Mouse (Mus musculus): ENCODE data around the gene Bcl2l12. TPM values are rescaled to one million over a fixed set of nuclear protein-coding genes. Genes with fewer than 3 reads are reported as not detected.

Bcl2l12 gene
- polyA plus RNA-seq, 1 experiment: 85.4 TPM

DNA sequence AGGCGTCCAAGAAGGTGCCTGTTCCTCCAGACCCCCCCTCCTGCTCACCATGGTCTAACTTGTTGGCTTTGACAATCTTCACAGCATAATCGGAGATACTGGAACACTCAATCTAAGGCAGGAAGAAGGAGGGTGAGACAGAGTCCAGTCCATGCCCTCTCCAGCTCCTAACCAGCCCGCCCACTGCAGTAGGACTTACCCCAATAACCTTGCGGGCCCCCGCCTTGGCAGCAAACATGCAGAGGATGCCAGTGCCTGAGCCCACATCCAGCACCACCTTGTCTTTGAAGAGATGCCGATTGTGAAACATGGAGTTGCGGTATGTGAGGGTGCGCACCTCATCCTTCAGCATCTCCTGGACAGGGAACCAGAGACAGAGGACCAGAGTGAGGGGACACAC is 17.0 kb downstream of the Bcl2l12 start:
- H3K4me1 ChIP-seq (ENCODE audit: control insufficient read depth, insufficient read depth, low read length): peaks cover 3% of the 10 kb centered on the region
- no peaks in the 10 kb centered on the region for H3K36me3 ChIP-seq (ENCODE audit: control insufficient read depth, insufficient read depth, low read length)
- no peak overlapping the region for H3K27ac ChIP-seq (ENCODE audit: control insufficient read depth, insufficient read depth, low read depth, low read length)
- TF ChIP-seq CTCF (IDR thresholded peaks at IDR 0.05; ENCODE audit: control insufficient read depth, insufficient read depth, insufficient replicate concordance, low read depth, low read length) (no peak), POLR2A (IDR thresholded peaks at IDR 0.05; ENCODE audit: control insufficient read depth, low read depth, low read length) (no peak)
- H3K4me3 ChIP-seq (ENCODE audit: control insufficient read depth, low read depth, low read length): no peak overlapping the region
- H3K27me3 ChIP-seq (ENCODE audit: control insufficient read depth, insufficient read depth, low read length): no peaks in the 10 kb centered on the region

DNA sequence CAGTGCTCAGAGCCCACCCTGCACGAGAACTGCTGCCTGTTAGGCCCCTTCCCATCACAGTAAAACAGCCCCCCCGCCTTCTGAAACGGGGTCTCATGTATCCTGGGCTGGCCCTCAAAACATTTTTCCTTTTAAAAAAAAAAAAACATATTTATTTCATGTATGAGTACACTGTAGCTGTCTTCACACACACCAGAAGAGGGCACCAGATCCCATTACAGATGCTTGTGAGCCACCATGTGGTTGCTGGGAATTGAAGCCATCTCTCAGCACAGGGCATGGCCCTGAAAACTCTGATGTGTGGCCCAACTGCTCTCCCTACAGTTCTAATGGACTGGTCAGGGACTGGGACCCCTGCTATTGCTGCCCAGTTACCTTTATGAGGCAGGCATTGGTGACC is 20.2 kb downstream of the Bcl2l12 start:
- TF ChIP-seq POLR2A (IDR thresholded peaks at IDR 0.05; ENCODE audit: control insufficient read depth, low read depth, low read length): no peak
- no peak for TF ChIP-seq CTCF (IDR thresholded peaks at IDR 0.05; ENCODE audit: control insufficient read depth, insufficient read depth, insufficient replicate concordance, low read depth, low read length)
- Histone ChIP-seq H3K27me3 (ENCODE audit: control insufficient read depth, insufficient read depth, low read length) (no peaks in the 10 kb centered on the region), H3K4me1 (ENCODE audit: control insufficient read depth, insufficient read depth, low read length) (peaks cover 17% of the 10 kb centered on the region), H3K36me3 (ENCODE audit: control insufficient read depth, insufficient read depth, low read length) (no peaks in the 10 kb centered on the region), H3K27ac (ENCODE audit: control insufficient read depth, insufficient read depth, low read depth, low read length) (no peak overlapping the region), H3K4me3 (ENCODE audit: control insufficient read depth, low read depth, low read length) (no peak overlapping the region)

DNA sequence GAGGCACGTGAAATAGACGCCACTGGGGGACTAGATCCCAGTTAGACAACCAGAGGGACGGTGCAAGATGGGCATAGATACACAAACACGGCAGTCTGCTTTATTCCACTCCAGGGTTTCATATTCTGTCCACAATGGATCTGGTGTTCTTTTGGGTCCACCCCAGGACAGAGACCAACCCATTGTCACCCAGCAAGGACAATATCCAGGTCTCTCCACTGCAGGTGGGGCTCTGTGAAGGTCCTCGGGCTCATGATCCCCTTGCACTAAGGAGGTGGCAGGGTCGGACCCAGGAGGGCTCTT is 23.4 kb downstream of the Bcl2l12 start:
- no peak for TF ChIP-seq CTCF (IDR thresholded peaks at IDR 0.05; ENCODE audit: control insufficient read depth, insufficient read depth, insufficient replicate concordance, low read depth, low read length)
- TF ChIP-seq POLR2A (IDR thresholded peaks at IDR 0.05; ENCODE audit: control insufficient read depth, low read depth, low read length): no peak
- peaks cover 34% of the 10 kb centered on the region for H3K4me1 ChIP-seq (ENCODE audit: control insufficient read depth, insufficient read depth, low read length)
- H3K27ac ChIP-seq (ENCODE audit: control insufficient read depth, insufficient read depth, low read depth, low read length): peak overlapping the region; percentile 37; the same call in 1 of the 2 replicates
- no peak overlapping the region for H3K4me3 ChIP-seq (ENCODE audit: control insufficient read depth, low read depth, low read length)
- no peaks in the 10 kb centered on the region for H3K27me3 ChIP-seq (ENCODE audit: control insufficient read depth, insufficient read depth, low read length)
- no peaks in the 10 kb centered on the region; the same call in 1 of the 2 replicates for H3K36me3 ChIP-seq (ENCODE audit: control insufficient read depth, insufficient read depth, low read length)

DNA sequence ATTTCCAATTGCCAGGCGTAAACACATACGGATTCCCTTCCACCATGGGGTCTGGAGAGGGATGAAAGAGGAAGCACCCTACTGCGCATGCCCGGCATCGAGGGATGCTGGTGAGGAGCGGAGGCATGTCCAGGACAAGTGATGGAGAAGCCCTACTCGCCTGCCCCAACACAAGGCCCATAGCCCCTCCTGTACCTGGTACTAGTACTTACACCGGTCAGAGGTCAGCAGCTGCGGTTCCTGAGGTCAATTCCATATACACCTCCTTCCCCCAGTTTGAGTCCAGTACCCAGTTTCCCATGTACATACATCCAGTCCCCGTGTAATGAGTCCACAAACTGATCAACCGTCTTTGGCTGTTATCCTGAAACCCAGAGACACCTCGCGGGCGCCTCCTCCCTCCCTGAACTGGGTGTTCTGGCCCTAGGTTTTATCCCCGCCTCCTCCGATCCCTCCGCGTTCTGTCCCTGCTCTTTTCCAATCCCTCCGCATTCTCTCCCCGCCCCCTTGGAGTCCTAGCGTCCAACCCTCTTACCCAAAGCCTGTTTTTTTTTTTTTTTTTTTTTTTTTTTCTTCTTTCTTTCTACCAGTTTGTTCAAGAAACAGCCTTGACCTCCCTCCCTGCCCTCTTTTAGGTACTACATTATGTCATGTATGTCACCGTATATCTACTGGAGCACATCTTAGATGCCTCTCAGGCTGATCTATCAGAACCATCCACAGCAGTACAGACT is 24.0 kb downstream of the Bcl2l12 start, which contains the start of gene Cpt1c:
Gene Cpt1c, minus strand, starts transcription at position 469 of the 734 bp plus-strand sequence.
- peak within 1 kb of the TSS; percentile 93 for H3K27ac ChIP-seq (ENCODE audit: control insufficient read depth, insufficient read depth, low read depth, low read length)
- H3K4me1 ChIP-seq (ENCODE audit: control insufficient read depth, insufficient read depth, low read length): peaks cover 34% of the 10 kb centered on the region
- H3K36me3 ChIP-seq (ENCODE audit: control insufficient read depth, insufficient read depth, low read length): no peaks in the 10 kb centered on the region; the same call in 1 of the 2 replicates
- TF ChIP-seq CTCF (IDR thresholded peaks at IDR 0.05; ENCODE audit: control insufficient read depth, insufficient read depth, insufficient replicate concordance, low read depth, low read length) (no peak), POLR2A (IDR thresholded peaks at IDR 0.05; ENCODE audit: control insufficient read depth, low read depth, low read length) (peak; percentile 53; the same call in 1 of the 2 replicates)
- peak within 1 kb of the TSS; percentile 84 for H3K4me3 ChIP-seq (ENCODE audit: control insufficient read depth, low read depth, low read length)
- H3K27me3 ChIP-seq (ENCODE audit: control insufficient read depth, insufficient read depth, low read length): no peaks in the 10 kb centered on the region

DNA sequence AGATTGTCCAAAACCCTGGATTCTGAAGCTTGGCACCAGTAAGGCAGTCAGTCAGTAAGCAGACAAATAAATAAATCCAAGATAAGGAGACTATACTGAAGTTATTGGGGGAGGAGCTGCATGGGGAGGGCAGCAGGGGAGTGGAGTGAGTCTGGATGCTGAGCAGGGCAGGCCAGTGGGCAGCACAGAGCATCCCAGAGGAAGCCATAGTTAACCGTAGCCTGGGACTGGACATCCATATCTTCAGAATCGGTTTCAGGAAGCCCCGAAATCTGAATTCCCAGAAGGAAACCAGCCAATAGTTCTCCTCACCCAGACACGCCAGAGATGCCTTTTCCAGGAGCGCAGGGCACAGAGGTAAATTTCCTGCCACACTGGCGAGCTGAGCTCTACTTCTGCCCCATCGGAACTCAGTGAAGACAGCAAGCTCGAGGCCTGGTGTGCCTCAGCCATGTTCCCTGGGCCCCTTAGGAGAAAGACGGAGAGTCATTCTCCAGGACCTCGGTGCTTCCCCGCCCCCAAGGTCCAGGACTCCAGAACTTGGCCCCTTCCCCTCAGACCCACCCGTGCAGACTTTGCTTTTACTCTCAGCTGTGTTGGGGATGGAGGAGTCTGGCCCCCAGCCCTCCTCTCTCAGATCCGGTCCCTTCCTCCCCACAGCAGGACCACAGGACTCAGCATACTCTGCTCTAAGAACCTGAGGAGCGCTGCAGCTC is 24.9 kb downstream of the Bcl2l12 start:
- H3K4me1 ChIP-seq (ENCODE audit: control insufficient read depth, insufficient read depth, low read length): peaks cover 34% of the 10 kb centered on the region
- H3K27me3 ChIP-seq (ENCODE audit: control insufficient read depth, insufficient read depth, low read length): no peaks in the 10 kb centered on the region
- no peak for TF ChIP-seq POLR2A (IDR thresholded peaks at IDR 0.05; ENCODE audit: control insufficient read depth, low read depth, low read length)
- no peak for TF ChIP-seq CTCF (IDR thresholded peaks at IDR 0.05; ENCODE audit: control insufficient read depth, insufficient read depth, insufficient replicate concordance, low read depth, low read length)
- peak overlapping the region; percentile 84 for H3K4me3 ChIP-seq (ENCODE audit: control insufficient read depth, low read depth, low read length)
- no peak overlapping the region for H3K27ac ChIP-seq (ENCODE audit: control insufficient read depth, insufficient read depth, low read depth, low read length)
- H3K36me3 ChIP-seq (ENCODE audit: control insufficient read depth, insufficient read depth, low read length): no peaks in the 10 kb centered on the region; the same call in 1 of the 2 replicates

DNA sequence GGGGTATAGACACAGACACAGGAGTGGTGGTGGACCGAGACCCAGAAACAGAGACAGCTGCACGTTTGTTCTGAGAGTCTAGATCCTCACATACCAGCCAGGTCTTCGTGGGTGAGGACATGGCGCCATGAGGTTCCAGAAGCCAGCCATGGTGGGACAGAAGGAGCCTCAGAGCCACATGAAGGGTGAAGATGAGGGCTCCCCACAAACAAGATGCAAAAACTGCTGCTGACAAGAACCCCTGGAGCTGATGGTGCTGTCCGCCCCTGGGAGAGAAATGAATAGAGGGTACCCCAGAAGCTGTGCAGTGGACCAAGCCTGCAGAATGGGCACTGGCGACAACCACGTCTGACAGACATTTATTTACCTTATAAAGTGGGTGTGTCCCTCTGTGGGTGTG is 27.4 kb downstream of the Bcl2l12 start:
- Histone ChIP-seq H3K4me1 (ENCODE audit: control insufficient read depth, insufficient read depth, low read length) (peaks cover 34% of the 10 kb centered on the region), H3K4me3 (ENCODE audit: control insufficient read depth, low read depth, low read length) (no peak overlapping the region), H3K27ac (ENCODE audit: control insufficient read depth, insufficient read depth, low read depth, low read length) (no peak overlapping the region), H3K36me3 (ENCODE audit: control insufficient read depth, insufficient read depth, low read length) (no peaks in the 10 kb centered on the region; the same call in 1 of the 2 replicates), H3K27me3 (ENCODE audit: control insufficient read depth, insufficient read depth, low read length) (no peaks in the 10 kb centered on the region)
- no peak for TF ChIP-seq POLR2A (IDR thresholded peaks at IDR 0.05; ENCODE audit: control insufficient read depth, low read depth, low read length)
- TF ChIP-seq CTCF (IDR thresholded peaks at IDR 0.05; ENCODE audit: control insufficient read depth, insufficient read depth, insufficient replicate concordance, low read depth, low read length): no peak

DNA sequence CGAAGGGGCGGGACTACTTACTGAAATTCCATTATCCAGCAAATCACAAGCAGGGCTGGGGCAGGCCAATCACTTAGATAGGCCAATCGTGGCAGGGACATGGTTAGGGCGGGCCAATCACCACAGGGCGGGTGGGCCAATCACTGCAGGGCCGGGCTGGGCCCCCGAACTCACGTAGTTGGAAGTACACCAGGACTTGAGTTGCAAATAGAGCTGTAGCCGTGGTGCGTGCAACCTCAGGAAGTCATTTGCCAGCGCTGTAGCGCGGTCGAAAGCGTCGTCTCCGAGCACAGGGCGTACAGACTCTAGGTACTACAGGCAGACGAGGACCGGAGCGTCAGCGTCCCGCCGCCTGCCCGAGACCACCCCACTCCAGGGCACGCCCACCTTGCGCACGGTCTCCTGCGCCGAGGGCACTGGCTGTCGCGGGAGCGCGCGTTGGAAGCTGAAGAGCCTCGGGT is 28.3 kb downstream of the Bcl2l12 start:
- Histone ChIP-seq H3K27ac (ENCODE audit: control insufficient read depth, insufficient read depth, low read depth, low read length) (peak overlapping the region; percentile 68), H3K36me3 (ENCODE audit: control insufficient read depth, insufficient read depth, low read length) (no peaks in the 10 kb centered on the region; the same call in 1 of the 2 replicates), H3K27me3 (ENCODE audit: control insufficient read depth, insufficient read depth, low read length) (no peaks in the 10 kb centered on the region), H3K4me1 (ENCODE audit: control insufficient read depth, insufficient read depth, low read length) (peaks cover 32% of the 10 kb centered on the region), H3K4me3 (ENCODE audit: control insufficient read depth, low read depth, low read length) (peak overlapping the region; percentile 82)
- peak; percentile 6; the same call in 1 of the 2 replicates for TF ChIP-seq CTCF (IDR thresholded peaks at IDR 0.05; ENCODE audit: control insufficient read depth, insufficient read depth, insufficient replicate concordance, low read depth, low read length)
- TF ChIP-seq POLR2A (IDR thresholded peaks at IDR 0.05; ENCODE audit: control insufficient read depth, low read depth, low read length): peak; percentile 42; the same call in 1 of the 2 replicates
